Mouse (Mus musculus): Measurements from ENCODE around the gene Tbcc. TPM values are rescaled to one million over a fixed set of nuclear protein-coding genes. Genes with fewer than 3 reads are reported as not detected.

Gene Tbcc
- polyA plus RNA-seq, 2 experiments, result 27.8 to 63.3 TPM

- ATAC-seq (ENCODE audit: low FRiP score, low read depth) (no peak), DNase-seq (ENCODE audit: low spot score) (no peak)
- TF ChIP-seq POLR2A (IDR thresholded peaks at IDR 0.05; ENCODE audit: borderline replicate concordance, extremely low read depth, insufficient read depth, insufficient read length), result no peak
- Histone ChIP-seq H3K4me3 (replicated peaks; ENCODE audit: low read length) (no peak overlapping the region), H3K9ac (ENCODE audit: low read depth, low read length, severe bottlenecking) (no peak overlapping the region), H3K9me3 (ENCODE audit: control insufficient read depth, low read length) (no peaks in the 10 kb centered on the region), H3K27me3 (ENCODE audit: control insufficient read depth, insufficient read depth, low read length) (no peaks in the 10 kb centered on the region), H3K27ac (replicated peaks; ENCODE audit: low read depth, low read length) (no peak overlapping the region), H3K36me3 (ENCODE audit: control insufficient read depth, insufficient read depth, low read length) (peaks cover 3% of the 10 kb centered on the region; the same call in 1 of the 2 replicates), H3K4me1 (ENCODE audit: control insufficient read depth, insufficient read depth, low read length) (no peaks in the 10 kb centered on the region), H3K4me2 (replicated peaks; ENCODE audit: low read depth, low read length, severe bottlenecking) (no peak overlapping the region)
- 95% methylated on average over 7 of the region's 7 CpGs for WGBS
These were observed 43.3 kb upstream of the Tbcc start for GRCm38 (mm10) chr17:46847206-46847605.

DNA sequence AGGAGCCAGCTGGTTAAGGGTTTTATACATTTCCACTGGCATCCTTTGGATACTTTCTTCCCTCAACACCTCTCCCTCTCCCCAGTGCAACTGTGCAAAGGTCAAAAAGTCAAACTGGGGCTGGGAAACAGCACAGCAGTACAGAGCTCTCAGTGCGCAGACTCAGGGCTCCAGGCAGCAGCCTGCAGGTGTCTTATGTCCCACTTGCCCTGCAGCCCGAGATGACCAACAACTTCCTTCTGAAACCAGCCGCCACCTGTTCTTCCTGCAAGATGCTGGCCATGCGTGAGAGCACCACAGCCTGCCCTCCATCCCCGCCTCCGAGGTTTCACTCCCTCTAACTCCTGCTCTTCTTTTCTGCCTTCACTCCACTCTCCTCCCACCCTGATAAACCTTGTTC is 37.8 kb upstream of the Tbcc start:
- no peak for TF ChIP-seq POLR2A (IDR thresholded peaks at IDR 0.05; ENCODE audit: borderline replicate concordance, extremely low read depth, insufficient read depth, insufficient read length)
- no peak overlapping the region for H3K27ac ChIP-seq (replicated peaks; ENCODE audit: low read depth, low read length)
- WGBS, result 22% methylated on average over 6 of the region's 6 CpGs
- H3K9me3 ChIP-seq (ENCODE audit: control insufficient read depth, low read length), result no peaks in the 10 kb centered on the region
- DNase-seq (ENCODE audit: low spot score) (no peak), ATAC-seq (ENCODE audit: low FRiP score, low read depth) (0 out of 2 replicates have a peak, but pooled peaks have one; percentile 3)
- H3K9ac ChIP-seq (ENCODE audit: low read depth, low read length, severe bottlenecking), result no peak overlapping the region
- H3K36me3 ChIP-seq (ENCODE audit: control insufficient read depth, insufficient read depth, low read length), result peaks cover 9% of the 10 kb centered on the region; the same call in 1 of the 2 replicates
- no peaks in the 10 kb centered on the region for H3K27me3 ChIP-seq (ENCODE audit: control insufficient read depth, insufficient read depth, low read length)
- no peak overlapping the region for H3K4me3 ChIP-seq (replicated peaks; ENCODE audit: low read length)
- H3K4me1 ChIP-seq (ENCODE audit: control insufficient read depth, insufficient read depth, low read length), result peaks cover 18% of the 10 kb centered on the region
- H3K4me2 ChIP-seq (replicated peaks; ENCODE audit: low read depth, low read length, severe bottlenecking), result no peak overlapping the region

DNA sequence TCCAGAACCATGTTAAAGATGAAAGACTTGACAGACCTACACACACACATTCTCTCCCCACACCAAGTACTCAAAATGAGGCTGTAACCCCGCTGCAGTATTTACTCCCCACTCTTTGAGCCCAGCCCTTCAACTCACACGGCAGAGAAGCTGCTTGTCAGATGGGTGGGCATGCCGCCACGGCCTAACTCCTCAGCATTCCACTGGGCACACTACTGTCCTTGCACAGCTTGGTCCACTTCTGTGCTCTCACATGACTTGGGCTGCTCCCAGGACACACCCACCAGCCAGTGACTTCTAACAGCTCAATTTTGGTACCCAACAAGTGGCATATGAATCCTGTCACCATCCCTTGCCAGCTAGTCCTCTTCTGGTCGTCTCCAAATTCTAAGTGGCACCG is 37.2 kb upstream of the Tbcc start:
- Histone ChIP-seq H3K9me3 (ENCODE audit: control insufficient read depth, low read length) (no peaks in the 10 kb centered on the region), H3K36me3 (ENCODE audit: control insufficient read depth, insufficient read depth, low read length) (peaks cover 9% of the 10 kb centered on the region; the same call in 1 of the 2 replicates), H3K4me1 (ENCODE audit: control insufficient read depth, insufficient read depth, low read length) (peaks cover 18% of the 10 kb centered on the region), H3K27ac (replicated peaks; ENCODE audit: low read depth, low read length) (0 out of 2 replicates have a peak overlapping the region, but pooled peaks have one; percentile 38), H3K4me3 (replicated peaks; ENCODE audit: low read length) (no peak overlapping the region), H3K9ac (ENCODE audit: low read depth, low read length, severe bottlenecking) (no peak overlapping the region), H3K4me2 (replicated peaks; ENCODE audit: low read depth, low read length, severe bottlenecking) (no peak overlapping the region), H3K27me3 (ENCODE audit: control insufficient read depth, insufficient read depth, low read length) (no peaks in the 10 kb centered on the region)
- ATAC-seq (ENCODE audit: low FRiP score, low read depth) (no peak), DNase-seq (ENCODE audit: low spot score) (no peak)
- WGBS, result 36% methylated on average over 6 of the region's 6 CpGs
- no peak; the same call in 1 of the 2 replicates for TF ChIP-seq POLR2A (IDR thresholded peaks at IDR 0.05; ENCODE audit: borderline replicate concordance, extremely low read depth, insufficient read depth, insufficient read length)

- Histone ChIP-seq H3K4me2 (replicated peaks; ENCODE audit: low read depth, low read length, severe bottlenecking) (peak overlapping the region; percentile 62; the same call in 1 of the 2 replicates), H3K27ac (replicated peaks; ENCODE audit: low read depth, low read length) (no peak overlapping the region), H3K36me3 (ENCODE audit: control insufficient read depth, insufficient read depth, low read length) (peaks cover 9% of the 10 kb centered on the region; the same call in 1 of the 2 replicates), H3K4me3 (replicated peaks; ENCODE audit: low read length) (no peak overlapping the region), H3K9ac (ENCODE audit: low read depth, low read length, severe bottlenecking) (peak overlapping the region; percentile 40; the same call in 1 of the 2 replicates), H3K9me3 (ENCODE audit: control insufficient read depth, low read length) (no peaks in the 10 kb centered on the region), H3K4me1 (ENCODE audit: control insufficient read depth, insufficient read depth, low read length) (peaks cover 20% of the 10 kb centered on the region), H3K27me3 (ENCODE audit: control insufficient read depth, insufficient read depth, low read length) (no peaks in the 10 kb centered on the region)
- TF ChIP-seq POLR2A (IDR thresholded peaks at IDR 0.05; ENCODE audit: borderline replicate concordance, extremely low read depth, insufficient read depth, insufficient read length), result 0 out of 2 replicates have a peak, but pooled peaks have one; percentile 15
- 85% methylated on average over 7 of the region's 7 CpGs for WGBS
- ATAC-seq (ENCODE audit: low FRiP score, low read depth) (no peak), DNase-seq (ENCODE audit: low spot score) (no peak)
These were observed 36.4 kb upstream of the Tbcc start for GRCm38 (mm10) chr17:46854096-46854495.

DNA sequence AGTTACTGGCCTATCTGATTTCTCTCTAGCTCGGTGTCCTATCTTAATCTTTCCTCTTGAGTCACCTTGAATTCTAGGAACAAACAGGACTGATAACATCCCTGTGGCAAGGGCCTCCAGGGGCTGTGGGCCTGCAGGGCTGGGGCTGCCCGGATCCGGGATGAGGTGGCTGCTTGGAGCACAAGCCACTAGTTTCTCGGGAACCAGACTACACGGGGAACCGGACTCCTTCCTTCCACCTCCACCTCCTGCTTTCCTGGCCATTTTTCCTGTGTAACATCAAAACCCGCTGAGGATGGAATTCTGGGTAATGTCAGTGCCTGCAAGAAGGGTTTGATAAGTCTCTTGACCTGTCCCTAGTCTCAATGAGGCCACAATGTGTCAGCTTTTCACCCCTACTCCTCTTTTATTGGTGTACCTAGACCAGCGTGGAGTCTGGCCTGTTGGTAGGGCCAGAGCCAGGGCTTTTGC is 35.8 kb upstream of the Tbcc start:
- Histone ChIP-seq H3K4me3 (replicated peaks; ENCODE audit: low read length) (peak overlapping the region; percentile 98; the same call in 1 of the 2 replicates), H3K36me3 (ENCODE audit: control insufficient read depth, insufficient read depth, low read length) (peaks cover 9% of the 10 kb centered on the region; the same call in 1 of the 2 replicates), H3K27ac (replicated peaks; ENCODE audit: low read depth, low read length) (peak overlapping the region; percentile 100; the same call in 1 of the 2 replicates), H3K27me3 (ENCODE audit: control insufficient read depth, insufficient read depth, low read length) (no peaks in the 10 kb centered on the region), H3K4me1 (ENCODE audit: control insufficient read depth, insufficient read depth, low read length) (peaks cover 21% of the 10 kb centered on the region), H3K9ac (ENCODE audit: low read depth, low read length, severe bottlenecking) (peak overlapping the region; percentile 40), H3K9me3 (ENCODE audit: control insufficient read depth, low read length) (no peaks in the 10 kb centered on the region), H3K4me2 (replicated peaks; ENCODE audit: low read depth, low read length, severe bottlenecking) (peak overlapping the region; percentile 62; the same call in 1 of the 2 replicates)
- no peak for TF ChIP-seq POLR2A (IDR thresholded peaks at IDR 0.05; ENCODE audit: borderline replicate concordance, extremely low read depth, insufficient read depth, insufficient read length)
- DNase-seq (ENCODE audit: low spot score) (no peak), ATAC-seq (ENCODE audit: low FRiP score, low read depth) (no peak)
- WGBS, result 80% methylated on average over 8 of the region's 8 CpGs
